Mouse (Mus musculus): ENCODE data around the gene Platr17. TPM values are rescaled to one million over a fixed set of nuclear protein-coding genes. Genes with fewer than 3 reads are reported as not detected.

The Platr17 gene
- polyA plus RNA-seq, 1 experiment from 2014 or later = 0.26 TPM

- peak; percentile 12; the same call in 1 of the 2 replicates for ATAC-seq (ENCODE audit: insufficient number of reproducible peaks, insufficient read depth, low FRiP score, low read depth)
- H3K4me2 ChIP-seq (ENCODE audit: low read length) = peak overlapping the region; percentile 80
- WGBS = under 1% methylated on average over 33 of the region's 33 CpGs
- H3K36me3 ChIP-seq (ENCODE audit: control insufficient read depth, insufficient read depth, low read length) = peaks cover 58% of the 10 kb centered on the region
- no peaks in the 10 kb centered on the region for H3K9me3 ChIP-seq (ENCODE audit: control insufficient read depth, low read length)
- no peaks in the 10 kb centered on the region for H3K27me3 ChIP-seq (ENCODE audit: control insufficient read depth, insufficient read depth, low read length)
- peak overlapping the region; percentile 99 for H3K9ac ChIP-seq (ENCODE audit: low read length)
- H3K4me3 ChIP-seq (ENCODE audit: control insufficient read depth in 1 of 2, insufficient read depth in 1 of 2, low read depth in 1 of 2, low read length in 2 of 2) = peak overlapping the region; percentile 61 to 90
- peak overlapping the region; percentile 81 to 89 for H3K27ac ChIP-seq (replicated peaks in 1 of 2; ENCODE audit: control insufficient read depth in 1 of 2, insufficient read depth in 1 of 2, low read depth in 2 of 2, low read length in 2 of 2)
- H3K4me1 ChIP-seq (ENCODE audit: control insufficient read depth in 2 of 2, insufficient read depth in 2 of 2, low read length in 2 of 2) = peaks cover 19 to 50% of the 10 kb centered on the region in 2 experiments
Observed at GRCm38 (mm10) chr17:33954646-33955554, 50.0 kb downstream of the Platr17 start.

- H3K4me2 ChIP-seq (ENCODE audit: low read length) = peak within 1 kb of the TSS; percentile 80
- peaks cover 13 to 42% of the 10 kb centered on the region in 2 experiments for H3K4me1 ChIP-seq (ENCODE audit: control insufficient read depth in 2 of 2, insufficient read depth in 2 of 2, low read length in 2 of 2)
- under 1% methylated on average over 50 of the region's 50 CpGs for WGBS
- peak within 1 kb of the TSS; percentile 89 to 93 for H3K27ac ChIP-seq (replicated peaks in 1 of 2; ENCODE audit: control insufficient read depth in 1 of 2, insufficient read depth in 1 of 2, low read depth in 2 of 2, low read length in 2 of 2)
- no peaks in the 10 kb centered on the region for H3K9me3 ChIP-seq (ENCODE audit: control insufficient read depth, low read length)
- peak within 1 kb of the TSS; percentile 86 to 90 for H3K4me3 ChIP-seq (ENCODE audit: control insufficient read depth in 1 of 2, insufficient read depth in 1 of 2, low read depth in 1 of 2, low read length in 2 of 2)
- ATAC-seq (ENCODE audit: insufficient number of reproducible peaks, insufficient read depth, low FRiP score, low read depth) = peak; percentile 80
- peaks cover 60% of the 10 kb centered on the region for H3K36me3 ChIP-seq (ENCODE audit: control insufficient read depth, insufficient read depth, low read length)
- no peaks in the 10 kb centered on the region for H3K27me3 ChIP-seq (ENCODE audit: control insufficient read depth, insufficient read depth, low read length)
- H3K9ac ChIP-seq (ENCODE audit: low read length) = peak within 1 kb of the TSS; percentile 99
Observed at GRCm38 (mm10) chr17:33955555-33956214, 50.8 kb downstream of the Platr17 start, which contains the start of the genes Vps52 and Rps18. Gene Vps52 (plus strand): TSS chr17:33955812. Gene Rps18 (minus strand): TSS chr17:33956001.

Small RNAs within 50 kb of the gene (microRNA-seq; reads per million reads assigned to microRNA genes)
- gene Gm27740 = not detected

Other genes starting within 250 kb of the Platr17 start
- gene Hnrnpm, start 218.3 kb upstream of the Platr17 start, polyA plus RNA-seq (2014; fragmentation: Nextera tagmentation; extraction: Ambion mirVana) = 185 and 197 TPM in 2 replicates
- 71.0 and 85.3 TPM in 2 replicates for gene March2, start 186.5 kb upstream of the Platr17 start, polyA plus RNA-seq (2014; fragmentation: Nextera tagmentation; extraction: Ambion mirVana)
- gene Rab11b, start 144.6 kb upstream of the Platr17 start, polyA plus RNA-seq (2014; fragmentation: Nextera tagmentation; extraction: Ambion mirVana) = 300 and 314 TPM in 2 replicates
- 13.5 and 16.4 TPM in 2 replicates for gene Angptl4, start 123.3 kb upstream of the Platr17 start, polyA plus RNA-seq (2014; fragmentation: Nextera tagmentation; extraction: Ambion mirVana)
- gene Kank3, start 94.6 kb upstream of the Platr17 start, polyA plus RNA-seq (2014; fragmentation: Nextera tagmentation; extraction: Ambion mirVana) = 53.8 and 54.2 TPM in 2 replicates
- gene Rps28, start 80.6 kb upstream of the Platr17 start, polyA plus RNA-seq (2014; fragmentation: Nextera tagmentation; extraction: Ambion mirVana) = 653 and 768 TPM in 2 replicates
- gene Ndufa7, start 80.6 kb upstream of the Platr17 start, polyA plus RNA-seq (2014; fragmentation: Nextera tagmentation; extraction: Ambion mirVana) = 628 and 707 TPM in 2 replicates
- 43.5 and 49.2 TPM in 2 replicates for gene Cd320, start 62.0 kb upstream of the Platr17 start, polyA plus RNA-seq (2014; fragmentation: Nextera tagmentation; extraction: Ambion mirVana)
- gene Gm7029, start 31.3 kb upstream of the Platr17 start, polyA plus RNA-seq (2014; fragmentation: Nextera tagmentation; extraction: Ambion mirVana) = not detected in 2 replicates
- 4.5 and 5.4 TPM in 2 replicates for gene Kifc1, start 14.5 kb upstream of the Platr17 start, polyA plus RNA-seq (2014; fragmentation: Nextera tagmentation; extraction: Ambion mirVana)
- gene Daxx, start 4.3 kb downstream of the Platr17 start, polyA plus RNA-seq (2014; fragmentation: Nextera tagmentation; extraction: Ambion mirVana) = 24.5 and 27.2 TPM in 2 replicates
- 44.9 and 47.1 TPM in 2 replicates for gene Tapbp, start 10.8 kb downstream of the Platr17 start, polyA plus RNA-seq (2014; fragmentation: Nextera tagmentation; extraction: Ambion mirVana)
- gene Zbtb22, start 10.8 kb downstream of the Platr17 start, polyA plus RNA-seq (2014; fragmentation: Nextera tagmentation; extraction: Ambion mirVana) = 4.5 and 8.9 TPM in 2 replicates
- gene Rgl2, start 24.4 kb downstream of the Platr17 start, polyA plus RNA-seq (2014; fragmentation: Nextera tagmentation; extraction: Ambion mirVana) = 30.3 and 38.9 TPM in 2 replicates
- gene Pfdn6, start 35.2 kb downstream of the Platr17 start, polyA plus RNA-seq (2014; fragmentation: Nextera tagmentation; extraction: Ambion mirVana) = 110 TPM in 2 replicates
- gene Wdr46, start 35.5 kb downstream of the Platr17 start, polyA plus RNA-seq (2014; fragmentation: Nextera tagmentation; extraction: Ambion mirVana) = 14.7 and 15.5 TPM in 2 replicates
- 3.8 and 4.6 TPM in 2 replicates for gene B3galt4, start 46.4 kb downstream of the Platr17 start, polyA plus RNA-seq (2014; fragmentation: Nextera tagmentation; extraction: Ambion mirVana)
- 27.6 and 30.6 TPM in 2 replicates for gene Vps52, start 50.7 kb downstream of the Platr17 start, polyA plus RNA-seq (2014; fragmentation: Nextera tagmentation; extraction: Ambion mirVana)
- 1,085 and 1,186 TPM in 2 replicates for gene Rps18, start 50.9 kb downstream of the Platr17 start, polyA plus RNA-seq (2014; fragmentation: Nextera tagmentation; extraction: Ambion mirVana)
- 32.3 and 37.8 TPM in 2 replicates for gene H2-K1, start 95.2 kb downstream of the Platr17 start, polyA plus RNA-seq (2014; fragmentation: Nextera tagmentation; extraction: Ambion mirVana)
- 5.4 and 7.4 TPM in 2 replicates for gene Ring1, start 119.5 kb downstream of the Platr17 start, polyA plus RNA-seq (2014; fragmentation: Nextera tagmentation; extraction: Ambion mirVana)
- gene H2-Ke6, start 122.9 kb downstream of the Platr17 start, polyA plus RNA-seq (2014; fragmentation: Nextera tagmentation; extraction: Ambion mirVana) = 46.8 and 57.7 TPM in 2 replicates
- 48.0 and 53.2 TPM in 2 replicates for gene Slc39a7, start 126.5 kb downstream of the Platr17 start, polyA plus RNA-seq (2014; fragmentation: Nextera tagmentation; extraction: Ambion mirVana)
- 14.2 and 16.4 TPM in 2 replicates for gene Rxrb, start 126.7 kb downstream of the Platr17 start, polyA plus RNA-seq (2014; fragmentation: Nextera tagmentation; extraction: Ambion mirVana)
- gene Col11a2, start 134.3 kb downstream of the Platr17 start, polyA plus RNA-seq (2014; fragmentation: Nextera tagmentation; extraction: Ambion mirVana) = 0.32 and 0.51 TPM in 2 replicates
- 0.78 TPM in 1 of 2 replicates, not detected in the other for gene H2-Oa, start 187.2 kb downstream of the Platr17 start, polyA plus RNA-seq (2014; fragmentation: Nextera tagmentation; extraction: Ambion mirVana)
- 5.7 and 9.3 TPM in 2 replicates for gene H2-DMa, start 214.4 kb downstream of the Platr17 start, polyA plus RNA-seq (2014; fragmentation: Nextera tagmentation; extraction: Ambion mirVana)
- 72.8 and 74.9 TPM in 2 replicates for gene Brd2, start 217.5 kb downstream of the Platr17 start, polyA plus RNA-seq (2014; fragmentation: Nextera tagmentation; extraction: Ambion mirVana)
- 0.32 and 0.36 TPM in 2 replicates for gene H2-DMb2, start 238.2 kb downstream of the Platr17 start, polyA plus RNA-seq (2014; fragmentation: Nextera tagmentation; extraction: Ambion mirVana)
- gene H2-DMb1, start 247.9 kb downstream of the Platr17 start, polyA plus RNA-seq (2014; fragmentation: Nextera tagmentation; extraction: Ambion mirVana) = 0.38 and 0.62 TPM in 2 replicates